Mouse (Mus musculus) embryo, embryonic 10 days (tissue): ENCODE results near the gene Cyp26b1.
A peak's percentile ranks its signal among the peaks of the same experiment; 100 is the strongest.
"Not testable (repeated sequence)": the region's sequence is repeated elsewhere in the genome, so short reads cannot be mapped to it uniquely, and the experiment has no call there.

Experiments
- DNase-seq: peaks from one replicate; pipeline ENCODE4 v3.0.0-alpha.2; 2015; ENCODE audit warnings: low spot score

Gene Cyp26b1

DNA sequence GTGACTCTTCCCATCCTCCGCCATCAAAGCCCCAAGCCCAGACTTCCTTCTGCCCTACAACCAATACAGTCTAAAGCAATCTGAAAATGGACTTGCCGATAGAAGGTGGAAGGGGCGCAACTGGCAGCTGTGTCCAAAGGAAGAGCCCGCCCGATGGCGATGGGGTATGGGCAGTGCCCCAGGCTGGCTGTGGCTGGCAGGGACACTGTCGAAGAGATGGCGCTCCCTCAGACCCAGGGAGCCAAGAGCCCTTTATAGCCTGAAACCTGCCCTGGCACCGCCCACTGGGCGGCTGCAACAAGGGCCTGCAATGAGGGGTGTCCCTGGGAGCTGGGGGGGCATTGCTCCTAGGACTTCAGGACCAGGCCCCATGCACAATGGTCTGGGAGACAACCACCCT lies at the start of gene Cyp26b1:
Gene Cyp26b1 (minus strand): TSS at position 216 of the 400 bp plus-strand sequence.
- no peak for DNase-seq

DNA sequence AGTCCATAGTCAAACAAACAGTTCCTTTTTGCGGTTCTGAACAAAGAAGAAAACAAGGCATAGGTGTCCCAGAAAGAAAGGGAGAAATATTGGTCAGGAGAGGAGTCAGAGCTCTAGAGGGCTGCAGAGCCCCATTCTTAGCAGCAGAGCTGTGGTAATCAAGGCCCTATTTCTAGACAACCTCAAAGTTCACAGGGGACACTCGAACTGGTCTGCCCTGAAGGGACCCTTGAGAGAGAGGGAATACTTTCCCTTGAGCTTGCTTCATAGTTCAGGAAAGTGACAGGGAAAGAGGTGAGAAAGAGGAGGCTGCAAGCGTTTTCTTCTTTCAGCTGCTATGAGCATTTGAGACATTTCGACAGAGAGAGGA lies 47.3 kb upstream of the Cyp26b1 start:
- DNase-seq, result no peak

DNA sequence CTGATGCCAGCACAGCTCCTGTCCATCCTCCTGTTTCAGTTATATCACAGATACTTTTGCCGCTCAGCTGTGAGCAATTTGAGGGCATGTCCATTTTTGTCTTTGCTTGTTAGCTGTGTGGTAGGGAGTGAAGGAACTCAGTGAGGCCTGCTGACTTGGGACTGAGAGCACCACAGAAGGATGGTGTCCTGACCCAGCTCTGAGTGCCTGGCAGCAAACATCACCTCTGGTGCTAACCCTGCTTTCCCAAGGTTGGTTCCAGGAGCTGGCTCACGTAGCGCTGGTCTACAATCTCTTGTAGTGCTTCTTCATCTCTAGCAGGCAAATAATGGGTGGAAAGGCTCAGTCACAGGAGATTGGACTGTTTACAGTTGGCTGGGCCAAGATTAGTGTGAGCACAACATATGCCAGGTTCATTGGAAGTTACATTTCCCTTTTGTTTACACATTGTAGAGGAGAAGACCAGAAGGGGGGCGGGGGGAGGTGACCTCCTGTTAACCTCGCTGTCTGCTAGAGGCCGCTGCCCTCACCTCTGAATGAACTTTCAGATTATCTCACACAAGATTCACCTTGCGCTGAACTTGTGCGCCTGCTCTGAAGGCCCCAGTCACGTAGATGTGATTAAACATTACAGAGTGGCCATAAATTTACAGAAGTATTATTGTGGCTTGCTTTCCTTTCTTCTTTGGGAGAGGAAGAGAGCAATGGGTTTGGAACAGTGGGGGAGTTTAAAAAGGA lies 46.8 kb upstream of the Cyp26b1 start:
- DNase-seq, result peak; percentile 72

DNA sequence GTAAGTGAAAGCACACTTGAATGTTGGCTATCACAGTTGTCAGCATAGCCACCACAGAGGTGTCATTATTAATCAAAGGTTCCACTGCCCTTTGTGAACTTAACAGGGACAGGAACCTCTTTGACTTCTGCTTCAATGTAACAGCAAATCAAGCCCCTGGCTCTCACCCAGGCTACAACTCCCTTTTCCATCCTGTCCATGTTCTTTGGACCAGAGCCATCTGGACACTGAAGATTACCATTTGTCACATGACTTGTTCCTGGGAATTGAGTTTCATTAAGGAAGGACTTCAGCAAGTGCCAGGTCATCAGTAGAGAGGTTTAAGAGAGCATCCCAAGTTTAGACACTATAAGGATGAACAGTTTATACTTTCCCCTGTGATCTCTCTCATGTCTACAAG lies 44.5 kb upstream of the Cyp26b1 start:
- DNase-seq, result no peak

DNA sequence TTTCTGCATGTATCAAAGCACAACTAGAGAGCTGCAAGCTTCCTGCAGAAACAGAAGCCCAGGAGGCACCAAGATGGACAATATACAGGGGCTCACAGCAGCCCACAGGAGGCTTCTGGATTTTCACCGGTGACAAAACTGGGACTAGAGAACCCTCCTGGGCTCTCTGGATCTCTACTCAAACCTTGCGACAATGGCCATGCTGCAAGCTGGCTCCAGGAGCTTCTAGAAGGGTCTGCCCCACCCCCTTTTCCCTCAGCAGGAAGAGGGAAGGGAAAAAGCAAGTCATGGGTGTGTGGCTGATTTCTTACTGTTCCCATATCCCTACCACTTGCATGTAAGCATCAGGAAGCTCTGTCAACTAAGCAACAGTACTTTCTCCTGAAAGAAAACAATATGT lies 37.9 kb upstream of the Cyp26b1 start:
- DNase-seq, result no peak

DNA sequence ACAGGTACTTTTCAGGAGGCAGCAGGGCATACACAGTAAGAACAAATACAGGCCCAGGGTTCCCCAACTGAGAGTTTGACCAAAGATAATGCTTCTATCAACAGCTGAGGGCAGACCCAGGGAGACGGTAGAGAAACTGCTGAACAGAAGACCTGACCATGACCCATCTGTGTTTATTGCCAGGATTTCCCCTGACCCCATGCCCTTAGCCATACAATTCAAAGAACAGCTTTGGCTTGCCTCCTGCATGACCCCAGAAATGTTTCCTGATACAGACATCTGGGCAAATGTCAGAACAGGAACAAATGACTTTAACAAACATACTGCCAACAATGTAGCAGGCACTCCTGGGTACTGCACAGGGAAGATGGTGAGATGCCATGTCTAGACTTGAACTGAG lies 36.6 kb upstream of the Cyp26b1 start:
- DNase-seq, result peak; percentile 60

DNA sequence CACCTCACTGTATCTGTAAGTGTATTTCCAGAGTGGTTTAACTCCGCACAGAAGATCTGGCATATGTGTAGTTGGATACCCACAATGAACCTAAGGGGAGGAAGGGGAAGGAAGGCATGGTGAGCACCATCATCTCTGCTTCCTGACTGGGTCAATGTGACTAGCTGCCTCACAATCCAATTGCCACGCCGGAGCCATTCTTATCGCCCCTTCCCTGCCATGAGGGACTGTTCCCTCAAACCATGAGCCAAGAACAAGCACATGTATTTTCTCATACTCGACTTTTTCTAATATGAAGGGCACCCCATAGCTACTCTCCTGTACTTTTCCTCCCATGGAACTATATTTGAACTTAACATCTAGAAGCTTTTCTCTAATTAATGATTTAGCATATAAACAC lies 35.1 kb upstream of the Cyp26b1 start:
- DNase-seq, result no peak

DNA sequence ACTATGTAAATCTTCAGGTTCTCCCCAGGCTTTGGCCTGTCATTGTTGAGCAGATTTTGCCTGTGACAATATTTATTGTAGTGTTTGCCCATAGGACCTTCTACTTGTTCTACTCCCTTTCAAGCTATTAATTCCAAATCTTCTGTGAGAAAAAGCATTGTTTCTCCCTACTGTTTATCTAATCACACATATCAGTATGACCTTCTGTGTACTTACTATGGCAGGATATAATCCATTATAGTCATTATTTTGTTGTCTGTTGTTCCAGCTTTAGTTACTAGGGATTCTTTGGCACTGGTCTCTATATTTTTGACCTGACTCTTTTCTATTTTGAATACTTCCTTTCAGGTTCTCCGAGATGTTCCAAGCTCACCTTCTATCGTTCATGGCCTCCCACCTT lies 32.7 kb upstream of the Cyp26b1 start:
- no peak for DNase-seq

DNA sequence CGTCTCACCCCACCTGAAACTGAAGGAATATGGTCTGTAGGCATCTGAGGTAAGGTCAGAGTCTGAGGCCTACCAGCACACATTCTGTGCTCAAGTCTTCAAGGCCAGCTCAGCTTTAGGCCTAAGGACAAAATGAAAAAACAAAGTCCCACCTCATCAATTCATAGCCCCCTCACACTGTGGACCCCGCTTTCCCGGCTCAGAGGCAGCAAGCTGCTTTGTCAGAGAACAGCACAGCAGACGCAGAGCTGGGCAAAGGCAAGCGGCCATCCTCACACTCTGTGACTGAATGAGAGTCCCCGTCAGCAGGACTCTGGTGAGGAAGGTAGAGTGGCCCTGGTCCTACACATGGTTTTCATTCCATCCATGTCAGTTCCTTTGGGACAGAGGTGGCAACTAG lies 25.5 kb upstream of the Cyp26b1 start:
- no peak for DNase-seq

DNA sequence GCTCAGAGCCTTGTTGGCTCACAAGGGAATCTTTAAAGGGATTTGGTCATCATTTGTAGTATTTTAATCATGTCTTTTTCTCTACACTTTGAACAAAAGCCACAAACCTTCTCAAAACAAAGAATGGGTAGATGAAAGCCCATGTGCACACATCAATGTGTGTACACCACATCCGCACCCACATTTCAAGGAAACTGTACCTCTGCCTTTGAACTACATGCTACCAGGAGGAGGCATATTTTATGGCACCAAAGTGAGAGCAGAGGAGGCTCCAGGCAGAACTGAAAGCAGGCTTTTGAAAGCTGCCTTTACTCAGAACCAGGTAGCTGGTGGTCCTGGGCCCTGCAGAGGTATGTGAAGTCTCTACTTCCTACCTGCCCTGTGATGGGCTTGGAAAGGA lies 23.3 kb upstream of the Cyp26b1 start:
- no peak for DNase-seq

DNA sequence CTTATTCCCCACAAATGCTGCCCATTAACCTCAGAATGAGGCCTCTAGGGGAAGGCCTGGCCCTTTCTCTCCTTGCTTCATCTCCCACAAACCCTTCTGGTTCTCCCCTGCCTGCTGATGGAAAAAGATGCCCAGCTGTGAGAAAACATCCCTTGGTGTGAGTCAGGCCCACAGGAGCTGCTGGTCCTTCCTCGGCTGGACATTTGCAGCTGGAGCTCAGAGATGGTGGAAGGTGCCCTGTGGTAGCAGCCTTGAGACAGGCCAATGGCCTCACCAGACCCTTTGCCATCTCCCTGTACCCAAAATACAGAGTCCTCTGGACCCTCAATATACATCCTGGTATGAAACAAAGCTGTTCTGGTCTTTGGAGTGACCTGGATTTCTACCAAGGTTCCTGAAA lies 22.9 kb upstream of the Cyp26b1 start:
- no peak for DNase-seq

DNA sequence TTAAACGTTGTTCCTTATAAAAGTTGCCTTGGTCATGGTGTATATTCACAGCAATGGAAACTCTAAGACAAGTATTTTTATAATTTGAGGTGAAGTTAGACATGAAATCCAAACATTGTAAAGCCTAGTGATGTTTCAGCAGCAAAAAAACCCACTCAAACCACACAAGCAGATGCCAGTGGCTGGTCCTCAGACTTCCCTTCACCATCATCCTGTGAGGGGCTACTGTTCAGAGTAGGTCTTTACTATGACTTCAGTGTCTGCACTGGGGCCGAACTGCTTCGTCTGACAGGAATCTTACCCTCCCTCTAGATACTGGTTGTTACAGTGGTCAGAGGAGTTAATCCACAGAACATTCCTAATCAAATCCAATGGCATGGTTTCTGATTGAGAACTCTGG lies 19.9 kb upstream of the Cyp26b1 start:
- DNase-seq, result no peak

DNA sequence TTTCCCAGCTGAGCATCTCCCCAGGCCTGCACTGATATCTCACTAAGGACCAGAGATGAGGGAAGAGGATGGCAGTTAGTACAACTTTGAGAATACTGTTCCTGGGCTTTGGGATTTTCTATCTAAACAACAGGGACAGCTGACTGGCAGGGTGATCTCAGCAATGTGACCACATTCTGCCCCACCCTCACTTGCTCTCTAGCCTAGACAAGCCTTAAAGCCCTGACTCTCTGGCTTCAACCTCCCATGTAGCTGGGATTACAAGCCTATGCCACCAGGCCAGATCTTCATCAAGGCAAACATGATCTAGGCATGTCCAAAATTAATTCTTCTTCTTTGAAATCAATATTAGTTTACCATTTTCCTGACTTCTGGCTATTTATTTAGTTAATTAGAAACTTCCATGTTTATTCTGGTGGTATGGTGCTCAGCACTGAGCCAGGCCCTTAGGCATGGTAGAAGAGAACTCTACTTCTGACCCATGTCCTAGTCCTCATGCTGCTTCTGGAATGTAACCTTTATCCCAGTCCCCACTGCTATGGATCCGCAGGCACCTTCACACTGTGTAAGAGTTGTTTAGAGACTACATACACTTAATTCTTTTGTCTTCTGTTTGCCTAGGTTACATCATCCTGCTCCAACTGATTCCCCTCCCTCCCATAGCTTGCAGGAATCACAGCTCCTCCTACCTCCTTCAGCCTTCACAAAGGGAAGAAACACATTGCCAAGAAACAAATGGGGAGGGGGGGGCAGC lies 7.6 kb upstream of the Cyp26b1 start:
- no peak for DNase-seq

DNA sequence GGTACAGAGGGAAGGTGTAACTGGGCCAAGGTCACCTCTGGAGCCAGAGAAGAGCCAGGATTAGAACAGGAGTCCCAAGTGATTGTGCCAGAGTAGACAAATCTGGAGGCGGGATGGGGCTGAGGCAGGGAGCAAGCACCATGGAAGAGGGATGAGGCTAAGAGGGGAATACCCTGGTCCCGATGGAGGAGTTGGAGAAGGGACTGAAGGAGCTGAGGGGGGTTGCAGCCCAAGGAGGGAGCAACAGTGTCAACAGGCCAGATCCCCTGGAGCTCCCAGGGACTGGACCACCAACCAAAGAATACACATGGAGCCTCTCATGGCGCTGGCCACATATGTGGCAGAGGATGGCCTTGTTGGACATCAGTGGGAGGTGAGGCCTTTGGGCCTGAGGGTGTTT lies 5.6 kb upstream of the Cyp26b1 start:
- not testable (repeated sequence) for DNase-seq

DNA sequence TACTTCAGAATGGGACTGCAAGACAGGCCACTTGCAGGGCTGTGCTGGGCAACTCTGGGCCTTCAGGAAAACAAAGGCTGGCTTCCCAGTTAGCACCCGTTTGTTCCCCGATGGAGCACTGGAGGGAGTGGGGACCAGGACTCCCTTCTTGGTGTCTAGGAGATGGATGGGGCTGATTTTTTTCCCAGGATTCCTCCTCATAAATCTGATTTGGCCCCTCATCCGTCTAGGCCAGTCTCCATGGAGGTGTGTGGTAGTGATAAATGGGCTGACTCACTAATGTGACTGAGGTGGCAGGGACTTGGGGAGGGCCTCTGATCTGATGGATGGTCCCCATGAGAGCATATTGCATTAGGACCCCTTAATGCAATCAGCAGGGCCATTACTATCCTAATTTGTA lies 5.0 kb upstream of the Cyp26b1 start:
- DNase-seq, result no peak

DNA sequence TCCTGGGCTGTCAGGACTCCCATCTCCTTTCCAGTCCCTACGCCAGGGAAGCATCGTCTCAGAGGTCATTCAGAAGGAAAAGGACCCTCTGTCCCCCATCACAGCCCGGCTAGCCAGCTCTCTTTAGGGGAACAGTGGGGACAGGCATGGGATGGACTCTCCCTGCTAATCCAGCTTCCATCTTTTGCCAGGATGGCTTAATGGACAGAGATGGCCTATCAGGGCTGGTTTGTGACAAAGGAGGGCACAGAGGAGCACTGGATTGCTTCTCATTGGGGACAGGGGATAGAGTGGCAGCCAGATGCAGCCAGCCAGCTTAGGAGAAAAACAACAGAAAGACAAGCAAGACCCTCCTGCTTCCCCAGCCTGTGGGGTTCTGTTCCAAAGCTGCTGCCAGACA lies 918 bp upstream of the Cyp26b1 start:
- peak; percentile 57 for DNase-seq

DNA sequence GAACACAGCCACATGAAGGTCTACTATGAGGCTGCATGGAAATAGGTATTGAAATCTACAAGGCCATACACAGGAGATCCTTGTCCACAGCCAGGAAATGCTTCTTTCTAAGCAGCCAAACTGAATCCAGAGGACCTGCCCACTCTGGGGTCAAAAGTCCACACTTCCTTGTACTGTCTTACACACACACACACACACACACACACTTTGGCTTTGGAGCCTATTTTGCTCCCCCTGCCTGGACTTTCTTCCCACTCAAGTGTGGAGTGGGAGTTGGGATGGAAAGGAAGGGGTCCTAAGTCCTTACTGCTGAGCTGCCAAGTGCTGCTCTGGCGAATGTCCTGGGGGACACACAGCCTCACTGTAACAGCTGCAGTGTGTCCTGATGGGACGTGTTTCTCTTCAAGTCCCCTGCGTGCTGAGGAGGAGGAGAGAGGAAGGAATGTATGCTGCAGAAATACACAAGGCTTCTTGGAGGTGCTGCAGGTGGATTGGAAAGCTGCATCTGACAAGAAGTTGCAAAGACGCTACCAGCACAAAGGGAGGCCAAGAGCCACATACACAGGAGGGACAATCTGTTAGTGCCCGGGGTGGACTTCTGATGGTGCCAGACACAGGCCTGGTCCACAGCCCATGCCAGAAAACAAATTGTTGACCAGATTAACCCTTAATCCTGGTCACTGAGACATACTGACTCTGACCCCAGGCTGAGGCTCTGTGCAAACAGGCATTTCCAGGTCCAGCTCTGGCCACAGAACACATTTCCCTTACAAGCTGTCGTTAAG lies 2.6 kb downstream of the Cyp26b1 start:
- DNase-seq, result no peak

DNA sequence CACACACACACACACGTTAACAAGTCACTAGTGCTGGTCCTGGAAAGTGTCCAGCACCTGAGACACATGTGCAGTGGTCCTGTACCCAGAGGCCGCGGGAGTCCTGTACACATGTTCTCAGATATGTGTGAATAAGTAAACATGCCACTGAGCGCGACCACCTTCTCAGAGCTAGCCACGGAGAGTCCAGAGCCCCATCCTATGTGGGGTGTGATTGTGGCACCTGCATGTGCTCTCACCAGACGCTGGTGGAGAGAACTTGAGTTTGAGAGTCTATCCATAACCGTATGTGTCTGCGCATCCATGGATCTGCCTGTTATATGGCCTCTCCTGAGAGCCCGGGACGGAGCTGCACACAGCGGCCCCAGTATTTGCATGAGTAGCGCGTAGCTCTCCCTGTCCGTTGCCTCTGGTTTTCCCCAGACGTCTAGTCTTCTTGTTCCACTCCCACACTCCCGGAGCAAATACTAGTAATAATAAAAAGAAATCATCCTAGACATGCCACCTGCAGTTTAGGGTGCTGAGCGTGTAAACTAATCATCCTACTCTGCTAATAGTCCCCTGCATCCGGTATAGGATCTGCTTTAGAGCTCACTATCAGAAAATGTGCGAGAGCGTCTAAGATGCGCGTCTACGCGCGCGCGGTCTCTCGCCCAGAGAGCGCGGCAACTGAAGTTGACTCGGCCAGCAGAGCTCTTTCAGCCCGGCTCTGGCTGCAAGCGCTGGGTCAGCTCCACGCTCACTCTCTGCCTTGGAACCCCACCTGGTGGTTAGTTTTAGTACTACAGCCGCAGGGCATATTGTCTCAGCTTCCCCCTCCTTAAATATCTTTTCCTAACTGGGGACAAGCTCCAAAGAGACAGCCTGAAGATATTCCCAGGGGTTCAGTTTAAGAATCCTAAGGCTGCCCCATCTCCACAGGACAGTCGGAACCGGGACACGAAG lies 3.7 kb downstream of the Cyp26b1 start:
- peak; percentile 89 for DNase-seq

DNA sequence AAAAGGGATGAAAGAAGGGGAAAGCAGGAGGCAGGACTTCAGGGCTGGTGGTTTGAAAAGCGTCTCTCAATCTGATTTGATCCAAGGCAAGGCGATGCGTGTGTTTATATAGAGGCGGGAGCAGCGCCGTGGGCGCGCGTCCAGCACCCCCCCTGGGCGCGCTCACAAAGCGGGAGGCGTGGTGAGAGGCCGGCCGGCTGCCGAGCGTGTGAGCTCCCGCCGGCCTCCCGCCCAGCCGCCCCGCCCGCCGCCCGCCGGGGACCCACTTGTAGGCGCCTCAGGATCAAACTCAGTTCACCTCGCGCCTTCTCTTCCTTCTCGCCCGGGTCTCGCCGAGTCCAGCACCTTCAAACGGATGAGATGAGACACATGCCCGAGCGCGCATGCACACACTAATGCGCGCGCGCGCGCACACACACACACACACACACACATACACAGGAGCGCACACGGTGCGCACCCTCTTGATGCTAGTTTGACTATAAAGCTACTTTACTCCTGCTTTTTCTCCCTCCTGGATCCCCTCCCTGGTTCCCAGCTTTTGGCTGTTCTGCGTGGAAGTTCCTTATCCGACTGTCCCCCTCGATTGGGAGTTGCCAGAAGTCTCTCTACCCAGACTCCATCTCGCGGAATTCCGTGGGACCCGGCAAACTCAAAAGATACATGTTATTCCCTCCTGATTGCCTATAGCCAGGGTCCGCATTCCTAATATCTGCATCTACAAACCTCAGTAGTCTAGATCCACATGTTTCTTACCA lies 4.6 kb downstream of the Cyp26b1 start:
- peak; percentile 57 for DNase-seq

DNA sequence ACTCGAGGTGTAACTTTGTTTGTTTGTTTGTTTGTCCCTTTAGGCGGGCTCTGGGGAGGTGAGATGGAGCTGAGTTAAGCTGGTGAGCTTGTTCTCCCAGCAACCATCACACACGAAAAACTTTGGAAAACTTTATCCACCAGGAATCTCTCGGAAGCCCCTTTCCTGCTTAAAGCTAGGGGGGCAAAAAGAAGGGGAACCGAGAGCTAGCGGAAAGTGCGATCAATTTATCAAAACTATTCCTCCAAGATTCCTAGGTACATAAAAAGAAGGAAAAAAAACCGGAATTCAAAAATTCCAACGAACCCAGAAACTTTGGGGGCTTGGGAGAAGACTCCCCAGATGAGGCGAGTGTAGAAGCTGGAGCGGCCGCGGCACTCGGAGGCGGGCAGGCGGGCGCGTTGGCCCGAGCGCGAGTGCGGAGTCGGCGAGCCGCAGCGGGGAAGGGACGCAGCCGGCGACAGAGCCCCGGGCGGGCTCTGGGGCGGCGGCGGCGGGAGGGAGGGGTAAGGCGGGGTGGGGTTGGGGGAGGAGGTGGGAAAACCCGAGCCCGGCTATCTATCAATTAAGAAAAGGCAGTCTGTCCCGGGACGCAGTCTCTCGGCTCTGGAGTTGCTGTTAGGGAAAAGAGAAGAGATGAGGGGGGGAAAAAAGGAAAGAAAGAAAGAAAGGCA lies 5.3 kb downstream of the Cyp26b1 start:
- DNase-seq, result peak; percentile 58
